Mouse (Mus musculus) gastrocnemius, postnatal 14 days (tissue): ENCODE data around the gene Ifitm5. TPM values are rescaled to one million over a fixed set of nuclear protein-coding genes. Genes with fewer than 3 reads are reported as not detected.

Source experiments
- DNase-seq: peaks from one replicate; pipeline ENCODE4 v3.0.0; 2021; ENCODE audit warnings: mixed read lengths
- intact Hi-C: fragments of 180-260 bp; cut with DNase I; formaldehyde crosslinking; loops from one replicate; pipeline ENCODE4 v1.15.1; 2025; ENCODE audit warnings: low total_unique reads
- total RNA-seq, 2 experiments: library from RNA; stranded (reverse); gene quantifications; 2 replicates each; pipeline ENCODE4 v1.2.3; 2021

Gene Ifitm5
- total RNA-seq, 2 experiments from 2014 or later: not detected

GRCm38 (mm10) chr7:140945247-140945646 is 4.8 kb downstream of the Ifitm5 start:
- intact Hi-C loops: no loop called here
- DNase-seq: no peak

DNA sequence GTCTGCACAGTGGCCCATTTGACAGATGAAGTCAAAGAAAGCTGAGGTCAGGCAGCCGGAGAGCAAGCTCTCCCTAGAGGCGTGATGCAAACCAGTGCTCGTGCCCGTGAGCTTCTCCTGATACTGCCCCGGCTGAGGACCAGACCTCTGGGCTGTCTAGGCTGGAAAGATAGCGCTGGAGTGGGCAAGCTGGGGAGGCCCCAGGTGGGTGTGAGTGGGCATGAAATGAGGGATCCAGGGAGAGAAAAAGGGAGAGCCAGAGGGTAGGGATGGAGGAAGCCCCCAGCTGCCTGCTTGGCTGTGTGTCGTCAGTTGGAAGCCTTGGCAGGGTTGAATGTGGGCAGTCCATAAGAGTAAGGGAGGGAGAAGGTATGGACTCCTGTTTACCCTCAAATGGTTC is 5.9 kb downstream of the Ifitm5 start:
- intact Hi-C loops: no loop called here
- no peak for DNase-seq

GRCm38 (mm10) chr7:140943356-140943755 is 6.7 kb downstream of the Ifitm5 start:
- no peak for DNase-seq
- intact Hi-C loops: no loop called here

- DNase-seq: no peak
- intact Hi-C loops: no loop called here
These were observed 7.3 kb downstream of the Ifitm5 start for GRCm38 (mm10) chr7:140942811-140943210.

DNA sequence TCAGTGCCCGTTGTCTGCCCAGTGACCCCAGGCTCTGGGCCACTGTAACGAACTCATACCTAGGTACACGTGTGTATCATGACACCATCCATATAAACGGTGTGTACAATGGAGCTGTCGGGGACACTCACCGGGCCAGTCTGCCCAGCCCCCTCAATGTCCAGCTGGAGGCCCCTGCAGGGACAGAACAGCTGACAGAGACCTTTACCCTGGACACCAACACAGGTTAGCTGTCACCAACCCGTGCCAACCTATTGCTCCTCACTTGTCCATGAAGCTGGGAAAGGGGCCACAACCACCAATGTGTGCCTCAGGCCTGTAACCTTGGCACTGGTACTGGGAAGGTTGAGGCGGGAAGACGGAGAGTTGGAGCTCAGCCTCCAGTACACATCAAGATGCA is 7.8 kb downstream of the Ifitm5 start:
- DNase-seq: no peak
- intact Hi-C loops: no loop called here

DNA sequence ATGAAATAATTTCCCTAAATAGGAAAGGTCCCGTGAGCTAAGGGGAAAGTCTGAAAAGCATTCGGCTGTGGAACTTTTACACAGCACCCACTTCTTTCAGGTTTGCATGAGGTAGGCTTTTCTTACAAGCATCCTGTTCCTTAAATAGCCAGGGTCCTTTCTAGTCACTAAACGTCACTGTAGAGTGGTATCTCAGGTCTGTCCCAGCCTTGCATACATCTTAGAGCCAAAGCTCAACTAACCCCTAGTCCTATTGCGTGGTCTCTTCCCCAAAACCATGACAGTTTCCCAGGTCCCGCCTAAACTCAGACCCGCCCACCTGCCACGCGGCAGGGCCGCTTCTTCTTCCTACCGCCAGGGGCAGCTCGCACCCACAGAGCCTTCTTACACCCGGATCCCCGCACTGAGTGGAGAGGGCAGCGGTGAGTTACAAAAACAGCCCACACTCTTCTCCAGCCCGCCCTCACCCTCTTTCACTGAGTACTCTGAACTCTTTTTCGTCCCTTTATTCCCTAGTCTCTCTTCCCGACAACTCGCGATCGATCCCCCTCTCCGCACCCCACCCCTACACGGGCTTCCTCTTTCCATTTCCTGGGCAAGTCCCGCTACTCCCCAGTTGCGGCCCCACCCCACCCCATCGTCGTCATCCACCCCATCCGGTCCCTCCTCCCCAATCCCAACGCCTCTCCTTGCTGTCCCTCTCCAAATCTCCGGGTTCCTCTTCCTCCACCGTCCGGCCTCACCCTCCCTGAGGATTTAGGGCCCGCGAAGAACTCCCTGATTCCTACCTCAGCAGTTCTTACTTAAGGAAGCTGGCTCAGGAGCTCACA is 8.7 kb downstream of the Ifitm5 start, which contains the start of gene Pgghg:
Gene Pgghg, plus strand, starts transcription at position 170 of the 830 bp plus-strand sequence.
- DNase-seq: peak; percentile 92
- intact Hi-C loops: no loop called here

DNA sequence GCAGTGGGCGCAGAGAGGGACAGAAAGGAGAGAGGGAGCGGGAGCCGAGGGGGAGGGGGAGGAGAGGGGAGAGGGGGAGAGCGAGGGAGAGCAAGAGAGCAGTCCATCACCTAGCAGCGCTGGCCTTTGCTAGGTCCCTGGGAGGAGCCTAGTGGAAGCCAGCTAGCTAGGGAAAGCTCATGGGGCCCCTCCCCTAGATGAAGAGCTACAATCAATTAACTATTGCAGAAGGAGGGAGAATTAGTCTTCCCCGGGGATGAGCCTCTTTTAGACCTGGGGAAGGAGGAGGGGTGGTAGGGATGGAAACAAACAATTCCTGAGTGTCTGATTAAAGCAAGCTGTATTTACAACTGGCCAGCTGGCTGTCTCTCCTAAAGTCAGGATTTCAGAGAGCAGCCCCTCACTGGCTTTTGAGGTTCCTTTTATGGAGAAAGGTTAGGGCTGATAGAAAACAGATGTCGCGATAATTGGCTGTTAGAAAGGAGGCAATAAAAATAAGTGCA is 10.4 kb downstream of the Ifitm5 start:
- intact Hi-C loops: no loop called here
- peak; percentile 45 for DNase-seq

DNA sequence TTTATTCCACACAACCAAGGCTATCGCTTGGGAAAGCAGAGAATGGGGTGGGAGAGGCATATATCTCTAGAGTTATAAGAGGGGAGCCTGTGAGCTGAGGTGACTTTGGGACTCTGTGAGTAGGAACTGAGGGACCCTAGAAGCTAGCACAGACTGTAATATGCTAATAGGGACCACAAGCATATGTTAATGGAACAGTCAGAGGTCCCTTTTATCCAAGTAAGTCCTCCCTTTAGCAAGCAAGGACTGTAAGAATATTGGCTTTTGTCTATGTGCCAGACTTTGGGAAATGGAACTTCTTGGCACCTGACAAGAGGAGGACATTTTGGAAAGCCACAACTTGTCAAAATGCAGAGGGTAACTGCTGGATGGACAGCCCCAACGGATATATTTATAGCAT is 11.2 kb downstream of the Ifitm5 start:
- intact Hi-C loops: no loop called here
- DNase-seq: no peak

GRCm38 (mm10) chr7:140938436-140938835 is 11.7 kb downstream of the Ifitm5 start:
- DNase-seq: no peak

DNA sequence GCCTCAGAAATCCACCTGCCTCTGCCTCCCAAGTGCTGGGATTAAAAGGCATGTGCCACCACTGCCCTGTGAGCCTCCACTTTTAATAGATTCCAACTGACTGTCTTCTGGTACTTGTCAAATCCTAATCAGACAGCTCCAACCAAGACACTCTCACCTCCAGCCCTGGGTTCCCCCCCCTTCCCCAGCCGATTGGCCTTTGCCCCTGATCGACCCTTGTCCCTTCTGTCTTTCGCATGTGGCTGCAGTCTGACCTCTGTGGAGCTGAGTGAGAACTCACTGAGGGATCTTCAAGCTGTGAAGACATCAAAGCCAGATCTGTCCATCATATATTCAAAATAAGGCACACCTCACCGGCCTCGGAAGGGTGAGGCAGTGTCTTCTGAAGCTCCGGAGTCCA is 22.9 kb downstream of the Ifitm5 start:
- DNase-seq: no peak

More at GRCm38 (mm10) chr7:140938436-140938835, 11.7 kb downstream of the Ifitm5 start:
- intact Hi-C loops: no loop called here

GRCm38 (mm10) chr7:140923070-140923775 is 26.9 kb downstream of the Ifitm5 start:
- DNase-seq: no peak
- intact Hi-C loops: no loop called here

More for the DNA sequence above, 22.9 kb downstream of the Ifitm5 start:
- intact Hi-C loops: no loop called here

DNA sequence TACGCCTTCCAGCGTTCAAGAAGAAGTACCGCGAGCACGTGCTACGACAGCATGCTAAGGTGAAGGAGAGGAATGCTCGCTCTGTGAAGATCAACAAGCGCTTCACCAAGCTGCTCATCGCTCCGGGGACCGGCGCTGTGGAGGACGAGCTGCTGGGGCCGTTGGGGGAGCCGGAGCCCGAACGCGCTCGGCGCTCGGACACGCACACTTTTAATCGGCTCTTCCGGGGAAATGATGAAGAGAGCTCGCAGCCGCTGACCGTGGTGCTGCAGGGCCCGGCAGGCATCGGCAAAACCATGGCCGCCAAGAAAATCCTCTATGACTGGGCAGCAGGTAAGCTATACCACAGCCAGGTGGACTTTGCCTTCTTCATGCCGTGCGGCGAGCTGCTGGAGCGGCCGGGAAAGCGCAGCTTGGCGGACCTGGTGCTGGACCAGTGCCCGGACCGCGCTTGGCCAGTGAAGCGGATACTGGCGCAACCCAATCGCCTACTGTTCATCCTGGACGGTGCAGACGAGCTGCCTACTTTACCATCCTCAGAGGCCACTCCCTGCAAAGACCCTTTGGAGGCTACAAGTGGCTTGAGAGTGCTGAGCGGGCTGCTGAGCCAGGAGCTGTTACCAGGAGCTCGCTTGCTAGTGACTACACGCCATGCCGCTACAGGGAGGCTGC is 27.6 kb downstream of the Ifitm5 start:
- peak; percentile 48 for DNase-seq
- intact Hi-C loops: no loop called here

- DNase-seq: no peak
- intact Hi-C loops: no loop called here
These were observed 28.7 kb downstream of the Ifitm5 start for GRCm38 (mm10) chr7:140921225-140921975.

GRCm38 (mm10) chr7:140920418-140921029 is 29.6 kb downstream of the Ifitm5 start, which contains the start of gene Nlrp6:
TSS of gene Nlrp6 (plus strand) at chr7:140920902.
- no peak for DNase-seq
- intact Hi-C loops: no loop called here

DNA sequence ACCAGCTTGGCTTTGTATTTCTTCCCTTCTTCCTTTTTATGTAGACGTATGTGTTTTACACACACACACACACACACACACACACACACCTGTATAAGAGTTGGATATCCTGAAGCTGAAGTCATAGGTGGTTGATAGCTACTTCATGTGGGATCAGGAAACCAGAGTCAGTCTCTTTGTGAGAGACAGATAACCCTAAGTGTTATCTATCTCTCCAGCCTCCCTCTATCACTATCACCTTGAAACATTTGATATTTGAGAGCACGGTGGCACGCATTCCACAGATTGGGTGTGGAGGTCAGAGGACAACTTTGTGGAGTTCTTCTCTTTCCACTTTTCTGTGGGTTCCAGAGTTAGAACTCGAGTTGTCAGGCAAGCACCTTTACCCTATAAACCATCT is 30.2 kb downstream of the Ifitm5 start:
- intact Hi-C loops: no loop called here
- no peak for DNase-seq

- intact Hi-C loops: no loop called here
- no peak for DNase-seq
These were observed 35.9 kb downstream of the Ifitm5 start for GRCm38 (mm10) chr7:140914031-140914690.

DNA sequence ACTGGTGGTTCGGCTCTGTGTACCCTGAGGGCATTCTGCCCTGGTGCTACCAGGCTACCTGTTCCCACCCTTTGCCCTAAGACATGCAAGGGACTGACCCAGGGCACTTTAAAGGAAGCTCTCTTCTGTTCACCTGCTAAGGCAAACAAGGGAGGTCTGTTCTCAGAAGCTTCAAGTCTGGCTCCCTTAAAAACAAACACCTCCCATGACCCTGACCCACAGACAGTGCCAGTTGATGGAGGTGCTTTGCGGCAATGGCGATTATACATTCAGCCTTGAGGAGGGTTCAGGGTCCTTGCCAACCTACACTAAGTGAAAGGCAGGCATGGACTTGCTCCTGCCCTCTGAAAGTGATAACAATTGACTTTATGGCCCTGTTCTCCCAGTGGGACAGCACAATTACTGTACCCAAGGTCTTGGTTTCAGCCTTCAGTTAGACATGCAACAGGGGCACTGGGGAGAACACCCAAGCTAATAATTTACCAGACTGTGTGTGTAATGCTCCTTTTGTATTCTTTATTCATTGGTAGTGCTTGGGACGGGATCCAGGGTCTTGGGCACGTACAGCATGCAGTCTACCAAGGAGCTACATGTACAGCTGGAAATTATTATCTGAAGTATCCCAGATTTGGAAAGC is 37.1 kb downstream of the Ifitm5 start:
- DNase-seq: no peak
- intact Hi-C loops: no loop called here

GRCm38 (mm10) chr7:140912293-140912692 is 37.8 kb downstream of the Ifitm5 start:
- no peak for DNase-seq
- intact Hi-C loops: no loop called here
